Mouse (Mus musculus) kidney, postnatal 0 days (tissue): ENCODE results near the gene Dact3. TPM values are rescaled to one million over a fixed set of nuclear protein-coding genes. Genes with fewer than 3 reads are reported as not detected.

Experiments
- ATAC-seq: fragments of 200-750 bp; cut with Nextera tagmentation; replicated peaks from 2 replicates; pipeline ENCODE4 v1.8.0; 2017; ENCODE audit warnings: low read depth, moderate number of reproducible peaks, moderate TSS enrichment, moderate library complexity; ENCODE audit not compliant: low FRiP score
- DNase-seq: peaks from one replicate; pipeline ENCODE4 v3.0.0-alpha.2; 2016; ENCODE audit warnings: low spot score
- H3K27ac ChIP-seq: fragments of 300-500 bp; sonication (generic); 2 replicates; pipeline ENCODE4 v1.5.1; 2014; ENCODE audit warnings: mild to moderate bottlenecking
- H3K27me3 ChIP-seq: fragments of 300-500 bp; sonication (generic); 2 replicates; pipeline ENCODE4 v1.6.1; 2014; ENCODE audit warnings: low read length, mixed read lengths; ENCODE audit not compliant: insufficient read depth
- H3K36me3 ChIP-seq: fragments of 300-500 bp; sonication (generic); 2 replicates; pipeline ENCODE4 v1.6.1; 2014; ENCODE audit warnings: low read length, mixed read lengths; ENCODE audit not compliant: insufficient read depth
- H3K4me1 ChIP-seq: fragments of 300-500 bp; sonication (generic); replicated peaks from 2 replicates; pipeline ENCODE4 v1.6.1; 2014; ENCODE audit warnings: antibody characterized with exemption, low read length, mixed read lengths; ENCODE audit not compliant: insufficient read depth
- H3K4me2 ChIP-seq: fragments of 300-500 bp; sonication (generic); 2 replicates; pipeline ENCODE4 v1.6.1; 2014; ENCODE audit warnings: mild to moderate bottlenecking, low read length, moderate library complexity, mixed read lengths
- H3K4me3 ChIP-seq: fragments of 300-500 bp; sonication (generic); replicated peaks from 2 replicates; pipeline ENCODE4 v1.5.1; 2014; ENCODE audit warnings: low read depth, low read length
- H3K9ac ChIP-seq: fragments of 300-500 bp; sonication (generic); 2 replicates; pipeline ENCODE4 v1.6.1; 2014; ENCODE audit warnings: low read depth, low read length
- H3K9me3 ChIP-seq: fragments of 300-500 bp; sonication (generic); replicated peaks from 2 replicates; pipeline ENCODE4 v1.6.1; 2016; ENCODE audit warnings: low read length, inconsistent platforms, mixed read lengths
- CTCF ChIP-seq: IDR thresholded peaks from 2 replicates; pipeline ENCODE4 v1.5.1; 2016; ENCODE audit warnings: antibody characterized with exemption, low read depth, mild to moderate bottlenecking, moderate library complexity
- WGBS: fragments of 180-500 bp; shearing (Covaris S2); extraction: QIAGEN DNeasy Blood & Tissue Kit; methylation state at CpG from one replicate; pipeline ENCODE4 v1.1.7; 2014; 5-methylcytosine and 5-hydroxymethylcytosine counted together
- polyA plus RNA-seq: library from polyadenylated mRNA; unstranded; fragments of >200 nt; fragmentation: Nextera tagmentation; extraction: Ambion mirVana; gene quantifications from 2 replicates; pipeline ENCODE4 v1.2.1, GENCODE M21; 2015

The Dact3 gene
- polyA plus RNA-seq: 3.7 and 4.3 TPM in 2 replicates

- Histone ChIP-seq H3K4me1 (peaks cover 6% of the 10 kb centered on the region), H3K36me3 (no peaks in the 10 kb centered on the region), H3K27me3 (no peaks in the 10 kb centered on the region), H3K4me2 (peak within 1 kb of the TSS; percentile 83), H3K4me3 (peak within 1 kb of the TSS; percentile 64), H3K9ac (peak within 1 kb of the TSS; percentile 72), H3K27ac (peak within 1 kb of the TSS; percentile 85), H3K9me3 (no peaks in the 10 kb centered on the region)
- WGBS: 0% methylated on average over 1 of the region's 1 CpGs
- ATAC-seq (no peak), DNase-seq (no peak)
- no peak for TF ChIP-seq CTCF
These were observed at the start of gene Dact3 for GRCm38 (mm10) chr7:16875310-16875325. Dact3 (plus strand) TSS chr7:16875317.

- Histone ChIP-seq H3K4me1 (no peaks in the 10 kb centered on the region), H3K4me3 (no peak overlapping the region), H3K27me3 (no peaks in the 10 kb centered on the region), H3K9me3 (no peaks in the 10 kb centered on the region), H3K4me2 (no peak overlapping the region), H3K36me3 (peaks cover 62% of the 10 kb centered on the region), H3K27ac (no peak overlapping the region), H3K9ac (no peak overlapping the region)
- DNase-seq (no peak), ATAC-seq (no peak)
- WGBS: 79% methylated on average over 10 of the region's 10 CpGs
- TF ChIP-seq CTCF: peak; percentile 51; the same call in 1 of the 2 replicates
These were observed 49.3 kb upstream of the Dact3 start for GRCm38 (mm10) chr7:16825785-16826184.

GRCm38 (mm10) chr7:16826571-16826970, 48.5 kb upstream of the Dact3 start:
- TF ChIP-seq CTCF: no peak
- no peak overlapping the region for H3K27ac ChIP-seq
- H3K4me2 ChIP-seq: no peak overlapping the region
- DNase-seq: no peak
- no peak overlapping the region for H3K9ac ChIP-seq
- no peaks in the 10 kb centered on the region for H3K4me1 ChIP-seq
- 71% methylated on average over 5 of the region's 5 CpGs for WGBS
- no peaks in the 10 kb centered on the region for H3K27me3 ChIP-seq
- peaks cover 69% of the 10 kb centered on the region for H3K36me3 ChIP-seq
- no peak overlapping the region for H3K4me3 ChIP-seq
- H3K9me3 ChIP-seq: no peaks in the 10 kb centered on the region
- no peak for ATAC-seq

GRCm38 (mm10) chr7:16827274-16827673, 47.8 kb upstream of the Dact3 start:
- Histone ChIP-seq H3K27me3 (no peaks in the 10 kb centered on the region), H3K36me3 (peaks cover 76% of the 10 kb centered on the region), H3K4me2 (no peak overlapping the region), H3K9me3 (no peaks in the 10 kb centered on the region), H3K27ac (no peak overlapping the region), H3K9ac (no peak overlapping the region), H3K4me1 (no peaks in the 10 kb centered on the region), H3K4me3 (no peak overlapping the region)
- ATAC-seq (no peak), DNase-seq (no peak)
- no peak for TF ChIP-seq CTCF
- WGBS: 81% methylated on average over 4 of the region's 4 CpGs

GRCm38 (mm10) chr7:16830449-16830848, 44.7 kb upstream of the Dact3 start:
- Histone ChIP-seq H3K9me3 (no peaks in the 10 kb centered on the region), H3K4me2 (no peak overlapping the region), H3K27ac (no peak overlapping the region), H3K36me3 (peaks cover 82% of the 10 kb centered on the region), H3K4me3 (no peak overlapping the region), H3K4me1 (no peaks in the 10 kb centered on the region), H3K9ac (no peak overlapping the region), H3K27me3 (no peaks in the 10 kb centered on the region)
- ATAC-seq: no peak
- DNase-seq: no peak
- no peak for TF ChIP-seq CTCF
- 75% methylated on average over 9 of the region's 9 CpGs for WGBS

- H3K27ac ChIP-seq: no peak overlapping the region
- H3K4me3 ChIP-seq: no peak overlapping the region
- H3K4me1 ChIP-seq: 0 out of 2 replicates have a peak, but pooled peaks cover 5% of the 10 kb centered on the region
- H3K27me3 ChIP-seq: no peaks in the 10 kb centered on the region
- WGBS: 90% methylated on average over 18 of the region's 18 CpGs
- no peak for TF ChIP-seq CTCF
- peaks cover 55% of the 10 kb centered on the region for H3K36me3 ChIP-seq
- ATAC-seq (no peak), DNase-seq (no peak)
- H3K9ac ChIP-seq: no peak overlapping the region
- H3K9me3 ChIP-seq: no peaks in the 10 kb centered on the region
- no peak overlapping the region for H3K4me2 ChIP-seq
These were observed 37.0 kb upstream of the Dact3 start for GRCm38 (mm10) chr7:16837916-16838803.

GRCm38 (mm10) chr7:16838804-16839426, 36.2 kb upstream of the Dact3 start:
- Histone ChIP-seq H3K27ac (no peak overlapping the region), H3K4me3 (no peak overlapping the region), H3K27me3 (no peaks in the 10 kb centered on the region), H3K36me3 (peaks cover 49% of the 10 kb centered on the region; the same call in 1 of the 2 replicates), H3K9me3 (no peaks in the 10 kb centered on the region), H3K9ac (no peak overlapping the region), H3K4me2 (no peak overlapping the region), H3K4me1 (peaks cover 5% of the 10 kb centered on the region; the same call in 1 of the 2 replicates)
- DNase-seq (no peak), ATAC-seq (no peak)
- WGBS: 80% methylated on average over 6 of the region's 6 CpGs
- TF ChIP-seq CTCF: no peak
